Mouse (Mus musculus): ENCODE results near the gene Vps8.

DNA sequence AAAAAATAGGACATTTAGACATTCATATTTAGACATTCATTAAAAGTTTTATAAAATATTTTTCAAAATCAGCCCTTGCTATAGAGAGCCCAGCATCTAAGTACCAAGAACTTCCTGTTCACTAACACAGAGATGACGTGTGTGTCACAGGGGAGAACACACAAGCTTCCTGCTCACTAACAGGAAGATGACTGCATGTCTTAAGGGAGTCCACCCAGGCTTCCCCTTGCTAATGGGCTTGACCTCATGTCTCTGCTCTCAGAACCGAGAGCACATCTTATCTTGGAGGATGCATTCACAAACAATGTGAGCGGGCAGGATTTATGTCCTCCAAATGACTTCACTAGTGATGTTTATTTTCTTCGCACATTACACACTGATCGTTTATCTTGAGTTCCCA, 167.9 kb downstream of the Vps8 start:
- no peak for TF ChIP-seq MYOG (IDR thresholded peaks at IDR 0.05; ENCODE audit: control insufficient read depth in 1 of 3, insufficient read depth in 1 of 3, insufficient read length in 2 of 3, low read depth in 2 of 3)
- no peak for TF ChIP-seq POLR2A (IDR thresholded peaks at IDR 0.05; ENCODE audit: insufficient read length, low read depth)
- no peak for TF ChIP-seq MAX (IDR thresholded peaks at IDR 0.05; ENCODE audit: low read depth)
- TF ChIP-seq CEBPB (IDR thresholded peaks at IDR 0.05; ENCODE audit: insufficient read depth, poor library complexity, severe bottlenecking), result no peak
- no peak for TF ChIP-seq USF1 (IDR thresholded peaks at IDR 0.05; ENCODE audit: low read depth)
- TF ChIP-seq E2F4 (IDR thresholded peaks at IDR 0.05; ENCODE audit: insufficient read depth), result no peak
